Mouse (Mus musculus): ENCODE data around the gene Tmem102. TPM values are rescaled to one million over a fixed set of nuclear protein-coding genes. Genes with fewer than 3 reads are reported as not detected.

The Tmem102 gene
- polyA plus RNA-seq (2014; fragmentation: Nextera tagmentation; extraction: Ambion mirVana), result 0.69 and 0.88 TPM in 2 replicates

DNA sequence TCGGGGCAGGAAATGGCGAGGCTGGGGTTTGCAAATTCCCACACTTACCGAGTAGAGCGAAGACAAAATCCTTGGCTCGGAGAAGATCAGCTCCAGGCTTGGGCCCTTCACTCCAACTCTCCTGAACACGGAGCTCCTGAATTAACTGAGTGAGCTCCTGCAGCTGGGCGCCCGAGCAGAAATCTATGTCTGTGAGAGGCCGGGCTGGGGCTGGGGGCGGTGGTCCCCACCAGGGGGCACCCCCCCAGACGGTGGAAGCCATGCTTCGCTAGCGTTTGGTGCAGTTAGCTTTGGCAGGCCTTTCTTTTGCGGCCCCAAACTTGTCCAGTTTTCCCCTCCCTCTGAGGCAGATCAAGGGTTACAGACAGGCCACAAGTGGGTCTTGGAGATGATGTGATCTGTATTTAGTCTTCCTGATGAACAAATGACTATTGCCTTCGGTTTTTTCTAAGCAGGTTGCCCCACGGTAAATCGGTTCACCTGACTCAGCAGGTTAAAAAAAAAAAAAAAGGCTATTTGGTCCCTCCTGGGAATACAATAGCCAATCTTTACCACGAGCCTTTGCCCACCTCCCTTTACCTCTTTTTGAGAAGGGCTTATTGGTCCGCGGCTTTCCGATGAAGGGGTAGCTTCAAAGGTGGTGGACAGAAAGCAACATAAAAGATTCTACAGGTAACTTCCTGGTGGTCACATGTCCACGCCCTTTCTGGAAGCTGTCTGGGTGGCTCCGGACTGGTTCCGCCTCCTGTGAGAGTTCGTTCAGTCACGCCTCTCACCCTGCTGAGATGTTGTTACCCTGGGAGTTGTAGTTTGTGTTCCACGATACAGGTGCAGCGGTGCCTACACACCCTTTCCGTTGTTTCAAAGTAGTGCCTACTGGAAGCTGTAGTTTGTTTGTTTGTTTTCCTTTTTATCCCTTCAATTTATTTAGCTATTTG lies at the start of gene Tmem102:
TSS of gene Tmem102 (minus strand) at position 653 of the 938 bp plus-strand sequence.
- DNase-seq (ENCODE audit: low spot score) (no peak), ATAC-seq (ENCODE audit: insufficient read depth, low FRiP score, low TSS enrichment) (no peak)
- no peaks in the 10 kb centered on the region for H3K9me3 ChIP-seq (ENCODE audit: control insufficient read depth, low read length)
- H3K4me1 ChIP-seq (ENCODE audit: control insufficient read depth, insufficient read depth, low read length), result peaks cover 22% of the 10 kb centered on the region
- peaks cover 53% of the 10 kb centered on the region for H3K27me3 ChIP-seq (ENCODE audit: control insufficient read depth, insufficient read depth, low read length)
- H3K9ac ChIP-seq (ENCODE audit: low read length), result no peak within 1 kb of the TSS
- H3K27ac ChIP-seq (ENCODE audit: low read depth, low read length), result no peak within 1 kb of the TSS
- H3K4me3 ChIP-seq (ENCODE audit: low read depth, low read length), result peak within 1 kb of the TSS; percentile 1; the same call in 1 of the 2 replicates
- H3K4me2 ChIP-seq (ENCODE audit: low read depth), result peak within 1 kb of the TSS; percentile 89
- no peaks in the 10 kb centered on the region for H3K36me3 ChIP-seq (ENCODE audit: control insufficient read depth, insufficient read depth, low read length)
- WGBS, result 6% methylated on average over 29 of the region's 29 CpGs

DNA sequence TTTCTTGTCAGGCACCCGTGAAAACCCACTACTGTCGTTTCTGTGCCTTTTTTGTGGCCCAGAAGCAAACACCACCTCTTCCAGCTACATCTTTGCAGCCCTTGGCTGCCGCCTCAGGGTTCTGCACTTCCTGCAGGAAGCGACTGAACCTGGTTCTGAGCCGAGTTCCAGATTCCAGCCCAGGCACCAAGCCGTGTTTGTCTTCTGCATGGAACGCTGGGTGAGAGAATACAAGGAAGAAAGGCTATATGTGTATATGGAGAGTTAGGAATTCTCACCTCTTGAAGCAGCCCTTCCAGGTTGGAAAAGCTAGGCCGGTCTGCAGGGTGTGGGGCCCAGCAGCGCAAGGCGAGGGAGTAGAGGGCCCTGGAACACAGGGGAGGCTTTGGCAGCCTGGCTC lies 49.3 kb upstream of the Tmem102 start:
- Histone ChIP-seq H3K4me1 (ENCODE audit: control insufficient read depth, insufficient read depth, low read length) (no peaks in the 10 kb centered on the region), H3K9ac (ENCODE audit: low read length) (no peak overlapping the region), H3K27ac (ENCODE audit: low read depth, low read length) (no peak overlapping the region)

DNA sequence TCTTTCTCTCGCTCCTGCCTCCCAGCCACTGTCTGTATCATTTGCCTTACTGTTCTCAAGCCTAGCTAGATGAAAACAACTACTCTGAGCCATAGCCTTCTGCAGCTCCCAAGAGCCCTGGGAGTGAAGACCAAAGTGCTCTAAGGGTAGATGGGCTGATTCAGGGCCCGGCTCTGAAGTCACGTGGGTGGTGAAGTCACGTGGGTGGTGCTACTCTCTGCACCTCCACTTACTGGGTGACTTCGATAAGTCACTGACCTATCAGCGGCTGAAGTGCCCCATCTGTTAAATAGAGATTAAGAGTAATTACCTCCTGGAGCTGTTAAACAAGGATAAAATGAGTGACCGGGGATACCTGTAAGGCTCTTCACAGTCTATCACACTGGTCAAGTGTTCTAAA lies 48.6 kb upstream of the Tmem102 start:
- Histone ChIP-seq H3K27me3 (ENCODE audit: control insufficient read depth, insufficient read depth, low read length) (peaks cover 10% of the 10 kb centered on the region), H3K27ac (ENCODE audit: low read depth, low read length) (0 out of 2 replicates have a peak overlapping the region, but pooled peaks have one; percentile 17), H3K9ac (ENCODE audit: low read length) (no peak overlapping the region), H3K9me3 (ENCODE audit: control insufficient read depth, low read length) (no peaks in the 10 kb centered on the region), H3K4me2 (ENCODE audit: low read depth) (no peak overlapping the region), H3K4me1 (ENCODE audit: control insufficient read depth, insufficient read depth, low read length) (no peaks in the 10 kb centered on the region), H3K4me3 (ENCODE audit: low read depth, low read length) (no peak overlapping the region), H3K36me3 (ENCODE audit: control insufficient read depth, insufficient read depth, low read length) (peaks cover 7% of the 10 kb centered on the region)
- no peak for DNase-seq (ENCODE audit: low spot score)
- no peak for ATAC-seq (ENCODE audit: insufficient read depth, low FRiP score, low TSS enrichment)
- whole genome bisulfite sequencing, result 80% methylated on average over 7 of the region's 7 CpGs

More for the DNA sequence above, 49.3 kb upstream of the Tmem102 start:
- Histone ChIP-seq H3K4me2 (ENCODE audit: low read depth) (no peak overlapping the region), H3K36me3 (ENCODE audit: control insufficient read depth, insufficient read depth, low read length) (peaks cover 6% of the 10 kb centered on the region), H3K9me3 (ENCODE audit: control insufficient read depth, low read length) (no peaks in the 10 kb centered on the region), H3K4me3 (ENCODE audit: low read depth, low read length) (no peak overlapping the region), H3K27me3 (ENCODE audit: control insufficient read depth, insufficient read depth, low read length) (peaks cover 13% of the 10 kb centered on the region)
- DNase-seq (ENCODE audit: low spot score), result no peak
- WGBS, result 89% methylated on average over 10 of the region's 10 CpGs
- ATAC-seq (ENCODE audit: insufficient read depth, low FRiP score, low TSS enrichment), result no peak

DNA sequence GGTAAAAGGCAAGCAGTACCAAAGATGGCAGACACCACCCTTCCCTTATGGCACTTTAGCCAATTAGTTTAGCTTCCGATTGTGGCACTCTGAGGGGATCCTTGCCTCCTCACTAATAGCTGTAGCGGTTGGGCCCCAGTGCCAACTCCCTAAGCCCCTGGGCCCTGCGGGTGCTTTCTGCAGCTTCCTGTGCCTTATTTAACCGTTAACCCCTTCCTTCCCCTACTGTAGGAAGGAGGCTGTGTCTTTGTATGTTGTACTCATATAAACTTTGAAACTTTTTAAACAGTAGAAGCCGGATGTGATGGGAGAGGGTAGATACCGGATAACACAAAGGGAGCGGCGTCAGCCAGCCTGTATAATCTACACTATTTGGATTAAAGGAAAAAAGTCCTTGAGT lies 45.3 kb upstream of the Tmem102 start:
- no peak for ATAC-seq (ENCODE audit: insufficient read depth, low FRiP score, low TSS enrichment)
- WGBS, result 85% methylated on average over 8 of the region's 8 CpGs
- no peak overlapping the region for H3K9ac ChIP-seq (ENCODE audit: low read length)
- no peak overlapping the region for H3K4me2 ChIP-seq (ENCODE audit: low read depth)
- H3K27me3 ChIP-seq (ENCODE audit: control insufficient read depth, insufficient read depth, low read length), result no peaks in the 10 kb centered on the region
- H3K4me1 ChIP-seq (ENCODE audit: control insufficient read depth, insufficient read depth, low read length), result peaks cover 13% of the 10 kb centered on the region
- H3K27ac ChIP-seq (ENCODE audit: low read depth, low read length), result no peak overlapping the region
- no peaks in the 10 kb centered on the region for H3K9me3 ChIP-seq (ENCODE audit: control insufficient read depth, low read length)
- no peak overlapping the region for H3K4me3 ChIP-seq (ENCODE audit: low read depth, low read length)
- peaks cover 7% of the 10 kb centered on the region for H3K36me3 ChIP-seq (ENCODE audit: control insufficient read depth, insufficient read depth, low read length)
- DNase-seq (ENCODE audit: low spot score), result no peak

DNA sequence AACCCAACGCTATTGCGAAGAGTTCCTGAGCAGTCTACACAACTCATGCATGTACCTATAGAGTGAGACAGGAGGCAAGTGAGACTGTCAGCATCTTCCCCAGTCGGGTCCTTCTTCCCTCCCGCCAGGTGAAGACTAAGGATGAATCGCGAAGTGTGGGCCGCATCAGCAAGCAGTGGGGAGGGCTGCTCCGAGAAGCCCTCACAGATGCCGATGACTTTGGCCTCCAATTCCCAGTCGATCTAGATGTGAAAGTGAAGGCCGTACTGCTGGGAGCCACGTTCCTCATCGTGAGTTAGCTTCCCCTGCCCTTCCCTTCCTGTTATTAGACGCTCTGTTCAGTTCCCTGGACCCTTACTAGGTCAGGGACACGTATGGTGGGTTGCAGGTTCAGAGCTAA lies 44.5 kb upstream of the Tmem102 start:
- no peak for ATAC-seq (ENCODE audit: insufficient read depth, low FRiP score, low TSS enrichment)
- Histone ChIP-seq H3K27ac (ENCODE audit: low read depth, low read length) (no peak overlapping the region), H3K4me1 (ENCODE audit: control insufficient read depth, insufficient read depth, low read length) (peaks cover 19% of the 10 kb centered on the region)

DNA sequence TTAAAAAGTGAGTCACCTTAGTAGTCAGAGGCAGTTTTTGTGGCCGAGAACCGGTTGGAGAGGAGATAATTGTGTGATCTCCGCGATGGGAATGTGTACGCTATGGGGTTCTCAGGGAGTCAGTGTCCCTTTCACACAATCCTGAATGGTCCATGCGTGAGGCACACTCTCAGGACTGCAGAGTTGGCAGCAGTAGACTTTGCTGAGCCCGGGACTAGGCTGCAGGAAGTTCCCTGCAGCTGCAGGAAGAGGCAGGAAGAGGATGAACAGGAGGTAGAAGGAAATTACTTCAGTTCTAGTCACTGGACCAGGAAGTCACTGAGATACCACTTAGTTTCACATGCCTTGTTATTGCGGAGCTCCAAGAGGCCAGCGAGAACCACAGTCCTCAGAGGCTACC lies 43.7 kb upstream of the Tmem102 start:
- Histone ChIP-seq H3K4me1 (ENCODE audit: control insufficient read depth, insufficient read depth, low read length) (peaks cover 19% of the 10 kb centered on the region), H3K4me3 (ENCODE audit: low read depth, low read length) (no peak overlapping the region), H3K27me3 (ENCODE audit: control insufficient read depth, insufficient read depth, low read length) (no peaks in the 10 kb centered on the region), H3K27ac (ENCODE audit: low read depth, low read length) (no peak overlapping the region), H3K9ac (ENCODE audit: low read length) (no peak overlapping the region), H3K4me2 (ENCODE audit: low read depth) (no peak overlapping the region), H3K9me3 (ENCODE audit: control insufficient read depth, low read length) (no peaks in the 10 kb centered on the region), H3K36me3 (ENCODE audit: control insufficient read depth, insufficient read depth, low read length) (peaks cover 7% of the 10 kb centered on the region)
- WGBS, result 92% methylated on average over 9 of the region's 9 CpGs
- DNase-seq (ENCODE audit: low spot score), result no peak
- no peak for ATAC-seq (ENCODE audit: insufficient read depth, low FRiP score, low TSS enrichment)

More for the DNA sequence above, 44.5 kb upstream of the Tmem102 start:
- Histone ChIP-seq H3K36me3 (ENCODE audit: control insufficient read depth, insufficient read depth, low read length) (peaks cover 7% of the 10 kb centered on the region), H3K27me3 (ENCODE audit: control insufficient read depth, insufficient read depth, low read length) (no peaks in the 10 kb centered on the region), H3K9ac (ENCODE audit: low read length) (no peak overlapping the region), H3K4me3 (ENCODE audit: low read depth, low read length) (no peak overlapping the region), H3K9me3 (ENCODE audit: control insufficient read depth, low read length) (no peaks in the 10 kb centered on the region), H3K4me2 (ENCODE audit: low read depth) (no peak overlapping the region)
- 95% methylated on average over 15 of the region's 15 CpGs for WGBS
- no peak for DNase-seq (ENCODE audit: low spot score)

DNA sequence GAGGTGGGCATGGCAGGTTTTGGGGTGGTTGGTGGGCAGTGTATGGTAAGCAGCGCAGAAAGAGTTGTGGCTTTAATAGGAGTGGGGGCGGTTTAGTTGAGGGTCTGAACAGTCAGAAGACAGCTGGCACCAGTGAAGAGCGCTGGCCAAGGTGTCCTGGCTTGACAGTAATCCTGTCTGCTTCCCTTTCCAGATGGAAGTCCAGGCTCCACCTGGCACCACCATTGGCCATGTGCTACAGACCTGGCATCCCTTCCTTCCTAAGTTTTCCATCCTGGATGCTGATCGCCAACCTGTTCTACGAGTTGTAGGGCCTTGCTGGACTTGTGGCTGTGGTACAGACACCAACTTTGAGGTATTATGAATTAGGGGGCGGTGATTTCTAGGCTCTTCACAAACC lies 42.6 kb upstream of the Tmem102 start:
- WGBS, result 96% methylated on average over 6 of the region's 6 CpGs
- Histone ChIP-seq H3K9ac (ENCODE audit: low read length) (no peak overlapping the region), H3K4me3 (ENCODE audit: low read depth, low read length) (no peak overlapping the region; the same call in 1 of the 2 replicates)

DNA sequence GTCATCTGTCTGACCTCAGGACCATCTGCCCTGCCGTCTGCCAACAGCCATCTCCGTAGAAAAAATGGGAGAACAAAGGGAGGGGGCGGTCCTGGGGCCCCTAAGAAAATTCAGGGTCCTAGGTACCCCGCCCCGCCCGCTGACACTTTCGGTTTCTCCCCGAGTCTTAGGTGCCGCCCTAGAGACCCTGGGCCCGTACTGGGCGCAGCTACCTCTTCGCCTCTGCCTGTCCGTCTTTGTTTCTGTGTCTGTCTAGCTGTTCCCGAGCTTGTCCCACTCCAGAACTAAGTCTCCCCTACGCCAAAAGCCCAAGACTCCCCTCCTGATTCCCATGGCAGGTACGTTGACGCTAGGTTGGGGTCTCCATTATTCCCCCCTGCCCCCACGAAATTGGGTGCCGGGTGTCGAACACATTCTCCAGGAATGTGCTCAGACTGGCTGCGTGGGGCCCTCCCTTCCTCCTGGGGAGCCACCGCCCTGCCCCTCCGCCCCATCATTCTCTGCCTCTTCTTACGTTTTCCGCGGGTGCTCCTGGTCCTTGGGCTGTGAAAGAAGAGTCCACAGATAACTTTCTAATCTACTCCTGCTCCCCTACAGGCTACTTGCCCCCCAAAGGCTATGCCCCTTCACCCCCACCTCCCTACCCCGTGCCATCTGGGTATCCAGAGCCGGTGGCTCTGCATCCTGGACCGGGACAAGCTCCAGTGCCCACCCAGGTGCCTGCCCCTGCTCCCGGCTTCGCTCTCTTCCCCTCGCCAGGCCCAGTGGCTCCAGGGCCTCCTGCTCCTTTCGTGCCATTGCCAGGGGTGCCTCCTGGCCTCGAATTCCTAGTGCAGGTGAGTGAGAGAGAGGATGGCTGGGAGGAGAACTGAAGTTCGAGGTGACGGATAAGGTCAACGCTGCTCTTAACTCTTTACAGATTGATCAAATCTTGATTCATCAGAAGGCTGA lies 41.6 kb upstream of the Tmem102 start:
- Histone ChIP-seq H3K9ac (ENCODE audit: low read length) (peak overlapping the region; percentile 93), H3K27ac (ENCODE audit: low read depth, low read length) (peak overlapping the region; percentile 97), H3K4me3 (ENCODE audit: low read depth, low read length) (peak overlapping the region; percentile 78), H3K36me3 (ENCODE audit: control insufficient read depth, insufficient read depth, low read length) (peaks cover 7% of the 10 kb centered on the region), H3K4me2 (ENCODE audit: low read depth) (peak overlapping the region; percentile 90), H3K9me3 (ENCODE audit: control insufficient read depth, low read length) (no peaks in the 10 kb centered on the region), H3K4me1 (ENCODE audit: control insufficient read depth, insufficient read depth, low read length) (peaks cover 19% of the 10 kb centered on the region), H3K27me3 (ENCODE audit: control insufficient read depth, insufficient read depth, low read length) (no peaks in the 10 kb centered on the region)
- 13% methylated on average over 37 of the region's 37 CpGs for WGBS
- ATAC-seq (ENCODE audit: insufficient read depth, low FRiP score, low TSS enrichment), result peak; percentile 51; the same call in 1 of the 2 replicates
- DNase-seq (ENCODE audit: low spot score), result no peak

More for the DNA sequence above, 42.6 kb upstream of the Tmem102 start:
- Histone ChIP-seq H3K4me2 (ENCODE audit: low read depth) (peak overlapping the region; percentile 90), H3K36me3 (ENCODE audit: control insufficient read depth, insufficient read depth, low read length) (peaks cover 7% of the 10 kb centered on the region), H3K27ac (ENCODE audit: low read depth, low read length) (no peak overlapping the region), H3K27me3 (ENCODE audit: control insufficient read depth, insufficient read depth, low read length) (no peaks in the 10 kb centered on the region), H3K4me1 (ENCODE audit: control insufficient read depth, insufficient read depth, low read length) (peaks cover 19% of the 10 kb centered on the region), H3K9me3 (ENCODE audit: control insufficient read depth, low read length) (no peaks in the 10 kb centered on the region)
- ATAC-seq (ENCODE audit: insufficient read depth, low FRiP score, low TSS enrichment), result no peak
- DNase-seq (ENCODE audit: low spot score), result no peak
